Mouse (Mus musculus): Measurements from ENCODE around the gene Slc25a16. TPM values are rescaled to one million over a fixed set of nuclear protein-coding genes. Genes with fewer than 3 reads are reported as not detected.
A peak's percentile ranks its signal among the peaks of the same experiment; 100 is the strongest.

Gene Slc25a16
- 11.6 and 12.6 TPM in 2 replicates for polyA plus RNA-seq (2016; fragmentation: Nextera tagmentation; extraction: Ambion mirVana)

- Histone ChIP-seq H3K36me3 (no peaks in the 10 kb centered on the region), H3K27me3 (ENCODE audit: insufficient read depth, poor library complexity, severe bottlenecking) (no peaks in the 10 kb centered on the region), H3K4me1 (peaks cover 7% of the 10 kb centered on the region), H3K9me3 (no peaks in the 10 kb centered on the region), H3K27ac (peak within 1 kb of the TSS; percentile 97), H3K4me3 (peak within 1 kb of the TSS; percentile 100)
- 3% methylated on average over 50 of the region's 50 CpGs for WGBS
- peak; percentile 95 for DNase-seq (ENCODE audit: low spot score)
Observed at GRCm38 (mm10) chr10:62919925-62920765, at the start of gene Slc25a16. Slc25a16 (plus strand) TSS chr10:62920633.

- no peaks in the 10 kb centered on the region for H3K4me1 ChIP-seq
- no peak for DNase-seq (ENCODE audit: low spot score)
- H3K4me3 ChIP-seq = no peak overlapping the region
- 77% methylated on average over 4 of the region's 4 CpGs for WGBS
- peaks cover 27% of the 10 kb centered on the region for H3K36me3 ChIP-seq
- H3K27ac ChIP-seq = no peak overlapping the region
- no peaks in the 10 kb centered on the region for H3K9me3 ChIP-seq
- no peaks in the 10 kb centered on the region for H3K27me3 ChIP-seq (ENCODE audit: insufficient read depth, poor library complexity, severe bottlenecking)
Observed at GRCm38 (mm10) chr10:62874828-62875227, 45.6 kb upstream of the Slc25a16 start.

GRCm38 (mm10) chr10:62875565-62875964 lies 44.9 kb upstream of the Slc25a16 start:
- Histone ChIP-seq H3K9me3 (no peaks in the 10 kb centered on the region), H3K4me1 (no peaks in the 10 kb centered on the region), H3K27me3 (ENCODE audit: insufficient read depth, poor library complexity, severe bottlenecking) (no peaks in the 10 kb centered on the region), H3K36me3 (peaks cover 28% of the 10 kb centered on the region), H3K4me3 (no peak overlapping the region), H3K27ac (no peak overlapping the region)
- WGBS = 84% methylated on average over 4 of the region's 4 CpGs
- no peak for DNase-seq (ENCODE audit: low spot score)

- Histone ChIP-seq H3K27me3 (ENCODE audit: insufficient read depth, poor library complexity, severe bottlenecking) (no peaks in the 10 kb centered on the region), H3K4me1 (no peaks in the 10 kb centered on the region), H3K36me3 (peaks cover 28% of the 10 kb centered on the region), H3K4me3 (no peak overlapping the region), H3K27ac (no peak overlapping the region), H3K9me3 (no peaks in the 10 kb centered on the region)
- 83% methylated on average over 13 of the region's 13 CpGs for WGBS
- no peak for DNase-seq (ENCODE audit: low spot score)
Observed at GRCm38 (mm10) chr10:62878056-62878455, 42.4 kb upstream of the Slc25a16 start.

- Histone ChIP-seq H3K27me3 (ENCODE audit: insufficient read depth, poor library complexity, severe bottlenecking) (no peaks in the 10 kb centered on the region), H3K36me3 (peaks cover 28% of the 10 kb centered on the region), H3K4me3 (no peak overlapping the region), H3K4me1 (peaks cover 12% of the 10 kb centered on the region), H3K27ac (no peak overlapping the region), H3K9me3 (no peaks in the 10 kb centered on the region)
- no peak for DNase-seq (ENCODE audit: low spot score)
- WGBS = 40% methylated on average over 5 of the region's 5 CpGs
Observed at GRCm38 (mm10) chr10:62881211-62881610, 39.2 kb upstream of the Slc25a16 start.

- DNase-seq (ENCODE audit: low spot score) = no peak
- Histone ChIP-seq H3K9me3 (no peaks in the 10 kb centered on the region), H3K27me3 (ENCODE audit: insufficient read depth, poor library complexity, severe bottlenecking) (no peaks in the 10 kb centered on the region), H3K36me3 (peaks cover 9% of the 10 kb centered on the region), H3K27ac (no peak overlapping the region), H3K4me1 (peaks cover 12% of the 10 kb centered on the region), H3K4me3 (peak overlapping the region; percentile 20; the same call in 1 of the 2 replicates)
- WGBS = 12% methylated on average over 9 of the region's 9 CpGs
Observed at GRCm38 (mm10) chr10:62883933-62884372, 36.5 kb upstream of the Slc25a16 start.

GRCm38 (mm10) chr10:62884517-62884916 lies 35.9 kb upstream of the Slc25a16 start:
- 28% methylated on average over 1 of the region's 1 CpGs for WGBS
- H3K9me3 ChIP-seq = no peaks in the 10 kb centered on the region

GRCm38 (mm10) chr10:62885460-62885859 lies 35.0 kb upstream of the Slc25a16 start:
- H3K4me3 ChIP-seq = peak overlapping the region; percentile 77
- H3K27me3 ChIP-seq (ENCODE audit: insufficient read depth, poor library complexity, severe bottlenecking) = no peaks in the 10 kb centered on the region
- no peaks in the 10 kb centered on the region for H3K36me3 ChIP-seq
- 15% methylated on average over 10 of the region's 10 CpGs for WGBS
- peaks cover 12% of the 10 kb centered on the region for H3K4me1 ChIP-seq
- H3K27ac ChIP-seq = no peak overlapping the region
- no peak for DNase-seq (ENCODE audit: low spot score)
- H3K9me3 ChIP-seq = no peaks in the 10 kb centered on the region

More at GRCm38 (mm10) chr10:62884517-62884916, 35.9 kb upstream of the Slc25a16 start:
- Histone ChIP-seq H3K27me3 (ENCODE audit: insufficient read depth, poor library complexity, severe bottlenecking) (no peaks in the 10 kb centered on the region), H3K36me3 (peaks cover 3% of the 10 kb centered on the region), H3K27ac (no peak overlapping the region), H3K4me3 (0 out of 2 replicates have a peak overlapping the region, but pooled peaks have one; percentile 20), H3K4me1 (peaks cover 12% of the 10 kb centered on the region)
- DNase-seq (ENCODE audit: low spot score) = no peak

- Histone ChIP-seq H3K27me3 (ENCODE audit: insufficient read depth, poor library complexity, severe bottlenecking) (no peaks in the 10 kb centered on the region), H3K4me1 (peaks cover 12% of the 10 kb centered on the region), H3K9me3 (no peaks in the 10 kb centered on the region), H3K4me3 (peak overlapping the region; percentile 77), H3K36me3 (no peaks in the 10 kb centered on the region), H3K27ac (peak overlapping the region; percentile 87)
- WGBS = under 1% methylated on average over 38 of the region's 38 CpGs
- peak; percentile 80 for DNase-seq (ENCODE audit: low spot score)
Observed at GRCm38 (mm10) chr10:62885969-62886798, 34.2 kb upstream of the Slc25a16 start.

- Histone ChIP-seq H3K4me1 (peaks cover 12% of the 10 kb centered on the region), H3K27ac (peak overlapping the region; percentile 87), H3K4me3 (peak overlapping the region; percentile 77), H3K27me3 (ENCODE audit: insufficient read depth, poor library complexity, severe bottlenecking) (no peaks in the 10 kb centered on the region), H3K36me3 (no peaks in the 10 kb centered on the region), H3K9me3 (no peaks in the 10 kb centered on the region)
- under 1% methylated on average over 56 of the region's 56 CpGs for WGBS
- peak; percentile 94 for DNase-seq (ENCODE audit: low spot score)
Observed at GRCm38 (mm10) chr10:62886799-62887591, 33.4 kb upstream of the Slc25a16 start.

- no peaks in the 10 kb centered on the region for H3K27me3 ChIP-seq (ENCODE audit: insufficient read depth, poor library complexity, severe bottlenecking)
- H3K9me3 ChIP-seq = no peaks in the 10 kb centered on the region
- no peaks in the 10 kb centered on the region for H3K36me3 ChIP-seq
- WGBS = 89% methylated on average over 3 of the region's 3 CpGs
- H3K27ac ChIP-seq = no peak overlapping the region
- no peak overlapping the region for H3K4me3 ChIP-seq
- no peak for DNase-seq (ENCODE audit: low spot score)
- H3K4me1 ChIP-seq = no peaks in the 10 kb centered on the region; the same call in 1 of the 2 replicates
Observed at GRCm38 (mm10) chr10:62891025-62891424, 29.4 kb upstream of the Slc25a16 start.

GRCm38 (mm10) chr10:62892549-62893232 lies 27.7 kb upstream of the Slc25a16 start:
- Histone ChIP-seq H3K4me1 (no peaks in the 10 kb centered on the region), H3K9me3 (no peaks in the 10 kb centered on the region), H3K27ac (no peak overlapping the region), H3K4me3 (no peak overlapping the region), H3K36me3 (no peaks in the 10 kb centered on the region), H3K27me3 (ENCODE audit: insufficient read depth, poor library complexity, severe bottlenecking) (no peaks in the 10 kb centered on the region)
- no peak for DNase-seq (ENCODE audit: low spot score)
- WGBS = 16% methylated on average over 4 of the region's 4 CpGs

Measured in heart, embryonic 10.5 days (tissue).